Mouse (Mus musculus): ENCODE measurements around the gene 2900011O08Rik.

DNA sequence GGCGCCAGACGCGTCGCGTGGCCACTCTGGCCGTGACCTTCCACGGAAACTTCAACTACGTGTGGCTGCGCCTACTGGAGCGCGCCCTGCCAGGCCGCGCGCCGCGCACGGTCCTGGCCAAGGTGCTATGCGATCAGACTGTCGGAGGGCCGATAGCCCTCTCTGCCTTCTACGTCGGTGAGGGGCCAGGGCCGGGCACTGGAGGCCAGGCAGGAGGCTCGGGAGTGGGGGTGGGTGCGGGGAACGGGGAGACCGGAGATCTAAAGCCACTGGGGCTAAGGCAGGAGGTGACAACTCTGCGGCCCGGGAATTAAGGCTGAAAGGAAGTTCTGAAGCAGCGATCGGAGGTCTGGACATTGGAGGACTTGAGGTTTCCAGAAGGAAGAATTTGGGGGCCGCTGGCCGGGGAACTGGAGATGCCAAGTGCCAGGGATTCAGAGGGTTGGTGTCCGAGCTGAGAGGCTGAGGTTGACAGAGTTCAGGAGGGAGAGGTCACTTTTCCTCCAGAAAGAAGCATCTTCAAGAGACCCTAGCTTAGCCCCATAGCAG, 45.5 kb upstream of the 2900011O08Rik start:
- no peak for TF ChIP-seq CTCF (IDR thresholded peaks at IDR 0.05; ENCODE audit: low read depth, low read length)
- no peak for TF ChIP-seq POLR2A (IDR thresholded peaks at IDR 0.05; ENCODE audit: borderline replicate concordance, low read depth, low read length)

Data from bone marrow macrophage, adult 2 months (primary cell).